Mouse (Mus musculus) intestine, embryonic 14.5 days (tissue): ENCODE data around the gene Fermt3. TPM values are rescaled to one million over a fixed set of nuclear protein-coding genes. Genes with fewer than 3 reads are reported as not detected.

Source experiments
- polyA plus RNA-seq: library from polyadenylated mRNA; unstranded; fragments of >200 nt; fragmentation: Nextera tagmentation; extraction: Ambion mirVana; gene quantifications from 2 replicates; pipeline ENCODE4 v1.2.1, GENCODE M21; 2014

Fermt3 gene
- polyA plus RNA-seq, 1 experiment from 2014 or later, result 7.3 TPM

Other genes starting within 250 kb of the Fermt3 start
- gene Rps6ka4, start 178.8 kb downstream of the Fermt3 start, polyA plus RNA-seq, result 18.9 and 20.3 TPM in 2 replicates
- 0.85 and 1.0 TPM in 2 replicates for gene Ccdc88b, start 161.3 kb downstream of the Fermt3 start, polyA plus RNA-seq
- gene Trmt112, start 109.8 kb downstream of the Fermt3 start, polyA plus RNA-seq, result 136 and 150 TPM in 2 replicates
- 116 and 139 TPM in 2 replicates for gene Prdx5, start 109.4 kb downstream of the Fermt3 start, polyA plus RNA-seq
- 7.5 and 9.9 TPM in 2 replicates for gene Esrra, start 97.7 kb downstream of the Fermt3 start, polyA plus RNA-seq
- 0.70 and 1.4 TPM in 2 replicates for gene Catsperz, start 94.1 kb downstream of the Fermt3 start, polyA plus RNA-seq
- gene Kcnk4, start 85.0 kb downstream of the Fermt3 start, polyA plus RNA-seq, result 0.22 TPM in 1 of 2 replicates, not detected in the other
- 58.1 and 63.5 TPM in 2 replicates for gene Bad, start 77.6 kb downstream of the Fermt3 start, polyA plus RNA-seq
- 20.2 and 21.8 TPM in 2 replicates for gene Gpr137, start 77.0 kb downstream of the Fermt3 start, polyA plus RNA-seq
- 111 and 199 TPM in 2 replicates for gene Ppp1r14b, start 44.5 kb downstream of the Fermt3 start, polyA plus RNA-seq
- gene Plcb3, start 43.0 kb downstream of the Fermt3 start, polyA plus RNA-seq, result 123 and 138 TPM in 2 replicates
- 96.9 and 103 TPM in 2 replicates for gene Fkbp2, start 39.0 kb downstream of the Fermt3 start, polyA plus RNA-seq
- gene Vegfb, start 31.8 kb downstream of the Fermt3 start, polyA plus RNA-seq, result 38.7 and 50.5 TPM in 2 replicates
- 23.3 and 25.2 TPM in 2 replicates for gene Dnajc4, start 26.9 kb downstream of the Fermt3 start, polyA plus RNA-seq
- 14.6 and 16.1 TPM in 2 replicates for gene Nudt22, start 23.4 kb downstream of the Fermt3 start, polyA plus RNA-seq
- 9.5 and 10.3 TPM in 2 replicates for gene Trpt1, start 23.3 kb downstream of the Fermt3 start, polyA plus RNA-seq
- gene Stip1, start 20.5 kb upstream of the Fermt3 start, polyA plus RNA-seq, result 212 and 227 TPM in 2 replicates
- 7.1 and 8.5 TPM in 2 replicates for gene Macrod1, start 37.3 kb upstream of the Fermt3 start, polyA plus RNA-seq
- gene Flrt1, start 86.3 kb upstream of the Fermt3 start, polyA plus RNA-seq, result 3.6 TPM in 2 replicates
- gene Otub1, start 186.8 kb upstream of the Fermt3 start, polyA plus RNA-seq, result 205 and 224 TPM in 2 replicates
- 1,241 and 1,347 TPM in 2 replicates for gene Cox8a, start 198.1 kb upstream of the Fermt3 start, polyA plus RNA-seq
- 67.4 and 73.0 TPM in 2 replicates for gene Naa40, start 221.7 kb upstream of the Fermt3 start, polyA plus RNA-seq
- gene Rcor2, start 247.9 kb upstream of the Fermt3 start, polyA plus RNA-seq, result 8.9 and 11.1 TPM in 2 replicates